Mouse (Mus musculus): ENCODE data around the gene Tspan15. TPM values are rescaled to one million over a fixed set of nuclear protein-coding genes. Genes with fewer than 3 reads are reported as not detected.

Tspan15 gene
- polyA plus RNA-seq, 1 experiment from 2014 or later = 106 TPM

DNA sequence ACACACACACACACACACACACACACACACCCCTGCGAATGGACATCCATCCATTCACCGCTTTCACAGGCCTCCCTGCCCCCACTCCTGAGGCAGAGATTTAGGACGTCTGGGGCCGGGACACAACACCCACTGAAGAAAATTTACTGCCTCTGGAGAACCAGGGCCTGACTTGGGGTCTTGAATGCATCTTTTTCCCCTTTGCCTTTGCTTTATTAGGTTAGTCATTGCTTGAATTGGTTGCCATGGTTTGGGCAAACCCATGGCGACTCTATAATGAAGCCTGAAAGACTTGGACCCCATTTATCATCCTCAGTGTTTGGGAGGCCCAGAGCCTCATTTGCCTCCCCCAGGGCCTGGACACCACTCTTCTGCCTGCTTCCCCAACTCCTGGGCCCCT is 85.1 kb downstream of the Tspan15 start:
- Histone ChIP-seq H3K27me3 (replicated peaks; ENCODE audit: insufficient read depth, low read length) (no peaks in the 10 kb centered on the region), H3K4me1 (ENCODE audit: insufficient read depth, low read depth, low read length) (no peaks in the 10 kb centered on the region), H3K9ac (replicated peaks; ENCODE audit: low read depth) (no peak overlapping the region), H3K36me3 (ENCODE audit: insufficient read depth, low read length) (no peaks in the 10 kb centered on the region), H3K27ac (ENCODE audit: low read length) (no peak overlapping the region), H3K4me3 (ENCODE audit: low read depth, low read length) (no peak overlapping the region), H3K9me3 (ENCODE audit: low read length) (no peaks in the 10 kb centered on the region), H3K4me2 (replicated peaks; ENCODE audit: low read depth, low read length) (no peak overlapping the region)
- WGBS = 85% methylated on average over 5 of the region's 5 CpGs
- DNase-seq (ENCODE audit: low spot score) (no peak), ATAC-seq (no peak)
- TF ChIP-seq EP300 (IDR thresholded peaks at IDR 0.05) (no peak), CTCF (IDR thresholded peaks at IDR 0.05) (no peak)

DNA sequence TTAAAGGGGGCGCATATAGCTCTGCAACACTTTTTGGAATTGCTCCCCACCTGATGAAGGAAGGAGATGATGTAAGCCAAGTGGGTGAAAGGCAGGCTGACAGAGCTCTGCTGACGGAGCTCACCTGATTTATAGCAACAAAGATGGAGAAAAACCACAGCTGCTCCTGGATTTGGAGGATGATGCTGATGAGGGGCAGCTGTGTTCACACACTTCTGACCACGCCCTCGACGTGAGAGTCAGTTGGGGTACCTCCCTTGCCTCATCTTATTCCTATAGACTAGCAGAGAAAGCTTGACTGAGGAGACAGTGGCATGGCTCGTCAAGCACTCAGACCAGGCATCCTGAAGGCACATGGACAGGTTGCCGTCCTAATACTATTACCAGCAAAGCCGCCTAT is 87.2 kb downstream of the Tspan15 start, which contains the start of gene Fam241b:
Gene Fam241b (minus strand): TSS at position 101 of the 400 bp plus-strand sequence.
- no peaks in the 10 kb centered on the region for H3K27me3 ChIP-seq (replicated peaks; ENCODE audit: insufficient read depth, low read length)
- no peak for ATAC-seq
- H3K4me1 ChIP-seq (ENCODE audit: insufficient read depth, low read depth, low read length) = no peaks in the 10 kb centered on the region
- H3K9me3 ChIP-seq (ENCODE audit: low read length) = no peaks in the 10 kb centered on the region
- WGBS = 56% methylated on average over 8 of the region's 8 CpGs
- TF ChIP-seq EP300 (IDR thresholded peaks at IDR 0.05) (no peak), CTCF (IDR thresholded peaks at IDR 0.05) (no peak)
- no peak within 1 kb of the TSS for H3K4me3 ChIP-seq (ENCODE audit: low read depth, low read length)
- no peaks in the 10 kb centered on the region for H3K36me3 ChIP-seq (ENCODE audit: insufficient read depth, low read length)
- H3K9ac ChIP-seq (replicated peaks; ENCODE audit: low read depth) = no peak within 1 kb of the TSS
- DNase-seq (ENCODE audit: low spot score) = no peak
- H3K4me2 ChIP-seq (replicated peaks; ENCODE audit: low read depth, low read length) = no peak within 1 kb of the TSS
- H3K27ac ChIP-seq (ENCODE audit: low read length) = no peak within 1 kb of the TSS

DNA sequence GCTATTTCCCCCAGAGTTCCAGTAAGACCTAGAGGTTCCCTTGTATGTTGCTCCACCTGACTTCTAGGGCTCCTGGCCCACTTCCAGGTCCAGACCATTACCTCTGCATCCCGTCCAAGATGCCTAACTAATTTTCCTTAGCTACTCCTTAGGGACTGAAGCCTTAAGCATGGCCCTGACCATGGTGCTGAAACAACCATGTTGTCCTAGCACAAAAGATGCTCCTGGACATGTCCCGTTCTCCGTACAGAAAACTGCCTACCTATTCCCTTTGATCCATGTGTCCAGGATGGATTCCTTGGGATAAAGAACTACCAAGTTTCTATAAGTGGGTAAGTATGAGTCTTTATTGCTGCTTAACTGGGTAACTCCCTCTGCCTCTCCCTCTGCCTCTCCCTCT is 93.0 kb downstream of the Tspan15 start:
- H3K9me3 ChIP-seq (ENCODE audit: low read length) = no peaks in the 10 kb centered on the region
- H3K36me3 ChIP-seq (ENCODE audit: insufficient read depth, low read length) = no peaks in the 10 kb centered on the region
- no peak overlapping the region for H3K4me3 ChIP-seq (ENCODE audit: low read depth, low read length)
- no peaks in the 10 kb centered on the region for H3K4me1 ChIP-seq (ENCODE audit: insufficient read depth, low read depth, low read length)
- TF ChIP-seq EP300 (IDR thresholded peaks at IDR 0.05) (no peak), CTCF (IDR thresholded peaks at IDR 0.05) (no peak)
- peaks cover 28% of the 10 kb centered on the region for H3K27me3 ChIP-seq (replicated peaks; ENCODE audit: insufficient read depth, low read length)
- no peak overlapping the region for H3K4me2 ChIP-seq (replicated peaks; ENCODE audit: low read depth, low read length)
- 5% methylated on average over 3 of the region's 3 CpGs for WGBS
- no peak overlapping the region for H3K9ac ChIP-seq (replicated peaks; ENCODE audit: low read depth)
- no peak overlapping the region for H3K27ac ChIP-seq (ENCODE audit: low read length)
- no peak for ATAC-seq
- peak; percentile 39 for DNase-seq (ENCODE audit: low spot score)

DNA sequence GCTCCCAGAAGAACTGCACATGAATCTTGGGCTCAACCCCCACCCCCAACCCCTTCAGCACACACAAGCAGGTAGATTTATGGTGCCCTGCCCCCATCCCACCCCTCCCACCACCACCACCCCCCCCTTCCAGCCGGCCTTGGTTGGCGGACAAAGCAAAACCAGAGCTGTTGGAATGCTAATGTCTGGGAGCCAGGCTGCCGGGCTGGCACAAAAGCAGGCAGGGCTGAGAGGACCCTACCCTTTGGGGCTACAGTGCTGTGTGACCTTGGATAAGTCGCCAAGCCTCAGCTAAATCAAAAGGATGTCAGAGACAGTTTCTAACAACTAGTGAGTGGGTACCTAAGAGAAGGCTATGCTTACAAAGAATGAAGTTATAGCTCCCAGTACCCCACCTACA is 93.9 kb downstream of the Tspan15 start:
- no peak for ATAC-seq

DNA sequence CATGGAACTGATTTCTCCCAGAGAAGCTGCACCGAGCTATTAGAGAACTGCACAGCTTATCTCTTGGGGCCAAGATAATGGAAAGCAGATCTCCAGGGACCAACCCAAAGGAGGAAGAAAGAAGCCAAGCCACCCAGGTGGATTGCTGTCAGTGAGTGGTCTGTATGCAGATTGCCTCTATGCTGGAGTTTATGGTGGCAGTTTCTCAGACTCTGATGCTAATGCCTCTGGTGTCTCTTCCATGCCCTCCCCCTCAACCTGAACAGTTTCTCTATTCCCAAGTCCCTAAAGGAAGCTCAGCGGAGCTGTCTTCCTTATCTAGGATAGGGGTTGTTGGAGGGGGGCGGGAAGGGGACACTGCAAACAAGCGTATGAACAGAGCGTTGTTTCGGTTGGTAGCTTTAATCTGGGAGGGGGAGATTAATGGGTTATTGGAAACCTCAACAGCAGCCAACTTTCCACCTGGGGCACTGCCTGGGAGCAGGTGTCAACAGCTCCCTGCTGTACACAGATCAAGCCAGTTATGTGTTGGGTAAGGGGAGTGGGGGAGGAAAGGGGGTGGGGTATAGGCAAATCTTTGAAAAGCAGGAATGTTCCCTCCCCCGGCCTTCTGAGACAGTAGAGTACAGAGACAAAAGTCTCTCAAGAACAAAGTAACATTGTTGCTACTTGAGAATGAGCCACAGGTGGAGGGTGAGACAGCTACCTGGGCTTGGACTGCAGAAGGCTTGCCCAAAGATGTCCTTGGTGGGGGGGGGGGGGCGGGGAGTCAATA is 95.2 kb downstream of the Tspan15 start:
- 4% methylated on average over 8 of the region's 8 CpGs for WGBS
- Histone ChIP-seq H3K9ac (replicated peaks; ENCODE audit: low read depth) (no peak overlapping the region), H3K27me3 (replicated peaks; ENCODE audit: insufficient read depth, low read length) (peaks cover 48% of the 10 kb centered on the region), H3K9me3 (ENCODE audit: low read length) (no peaks in the 10 kb centered on the region), H3K4me2 (replicated peaks; ENCODE audit: low read depth, low read length) (no peak overlapping the region), H3K27ac (ENCODE audit: low read length) (no peak overlapping the region), H3K4me3 (ENCODE audit: low read depth, low read length) (no peak overlapping the region), H3K36me3 (ENCODE audit: insufficient read depth, low read length) (no peaks in the 10 kb centered on the region), H3K4me1 (ENCODE audit: insufficient read depth, low read depth, low read length) (peaks cover 4% of the 10 kb centered on the region; the same call in 1 of the 2 replicates)
- no peak for ATAC-seq
- DNase-seq (ENCODE audit: low spot score) = no peak
- no peak for TF ChIP-seq EP300 (IDR thresholded peaks at IDR 0.05)
- TF ChIP-seq CTCF (IDR thresholded peaks at IDR 0.05) = no peak

More for the DNA sequence above, 93.9 kb downstream of the Tspan15 start:
- TF ChIP-seq CTCF (IDR thresholded peaks at IDR 0.05) (no peak), EP300 (IDR thresholded peaks at IDR 0.05) (no peak)
- no peaks in the 10 kb centered on the region for H3K36me3 ChIP-seq (ENCODE audit: insufficient read depth, low read length)
- no peaks in the 10 kb centered on the region for H3K9me3 ChIP-seq (ENCODE audit: low read length)
- no peak for DNase-seq (ENCODE audit: low spot score)
- 22% methylated on average over 4 of the region's 4 CpGs for WGBS
- H3K27ac ChIP-seq (ENCODE audit: low read length) = no peak overlapping the region
- H3K4me1 ChIP-seq (ENCODE audit: insufficient read depth, low read depth, low read length) = peaks cover 4% of the 10 kb centered on the region; the same call in 1 of the 2 replicates
- H3K4me3 ChIP-seq (ENCODE audit: low read depth, low read length) = no peak overlapping the region
- peaks cover 37% of the 10 kb centered on the region for H3K27me3 ChIP-seq (replicated peaks; ENCODE audit: insufficient read depth, low read length)
- H3K9ac ChIP-seq (replicated peaks; ENCODE audit: low read depth) = no peak overlapping the region
- H3K4me2 ChIP-seq (replicated peaks; ENCODE audit: low read depth, low read length) = no peak overlapping the region

Small RNAs within 50 kb of the gene (microRNA-seq; reads per million reads assigned to microRNA genes)
- gene Mir7662 = 2.7 reads per million, percentile 5 among the genes with 10 or more reads in this experiment

Other genes with a start within 250 kb of the Tspan15 start
- not detected in 2 replicates for gene Neurog3, start 98.2 kb downstream of the Tspan15 start, polyA plus RNA-seq (2015; fragmentation: Nextera tagmentation; extraction: Ambion mirVana)
- gene Fam241b, start 87.3 kb downstream of the Tspan15 start, polyA plus RNA-seq (2015; fragmentation: Nextera tagmentation; extraction: Ambion mirVana) = 16.8 and 18.5 TPM in 2 replicates
- 0.32 and 0.40 TPM in 2 replicates for gene Tacr2, start 21.2 kb upstream of the Tspan15 start, polyA plus RNA-seq (2015; fragmentation: Nextera tagmentation; extraction: Ambion mirVana)
- 25.8 and 27.8 TPM in 2 replicates for gene Hk1, start 148.7 kb upstream of the Tspan15 start, polyA plus RNA-seq (2015; fragmentation: Nextera tagmentation; extraction: Ambion mirVana)
- 6.2 and 8.1 TPM in 2 replicates for gene Hkdc1, start 191.2 kb upstream of the Tspan15 start, polyA plus RNA-seq (2015; fragmentation: Nextera tagmentation; extraction: Ambion mirVana)
- 0.29 and 0.49 TPM in 2 replicates for gene 4930507D05Rik, start 218.2 kb upstream of the Tspan15 start, polyA plus RNA-seq (2015; fragmentation: Nextera tagmentation; extraction: Ambion mirVana)
- gene Supv3l1, start 218.5 kb upstream of the Tspan15 start, polyA plus RNA-seq (2015; fragmentation: Nextera tagmentation; extraction: Ambion mirVana) = 9.6 and 9.8 TPM in 2 replicates